Comparison of ENCODE assay signal across 9 mouse cellular contexts in genomic region chr3:156999177-156999808, GRCm38 (mm10).
DNase-seq lines count a peak whose midpoint lies in the region; ATAC-seq and TF ChIP-seq lines count a peak whose summit lies in the region.
"Had no signal": no experiment of that assay in that cellular context is flagged by ENCODE, and none has a peak within 500 bp of the region (broad histone marks: within the 10 kb centered on the region; RNA-seq: fewer than 3 reads in every experiment).

No protein-coding gene starts in this region.

- H3K9me3 ChIP-seq in liver, embryonic 11.5 days (ENCODE audit: control insufficient read depth, low read length) = peaks cover 2% of the 10 kb centered on the region; the same call in 1 of the 2 replicates
- no peaks in the 10 kb centered on the region for H3K9me3 ChIP-seq in stomach, embryonic 16.5 days (replicated peaks; ENCODE audit: control insufficient read depth, low read length)
- H3K9me3 ChIP-seq: limb, embryonic 15.5 days had no signal

- no peaks in the 10 kb centered on the region for H3K79me2 ChIP-seq in liver, adult 2 months (ENCODE audit: control insufficient read depth, insufficient read depth, low read length)

- intact Hi-C loops in left cerebral cortex, postnatal 14 days (cut with DNase I) = no loop called here

- no peaks in the 10 kb centered on the region for H3K36me3 ChIP-seq in liver, adult 2 months (ENCODE audit: control insufficient read depth, insufficient read depth, low read length)
- no peaks in the 10 kb centered on the region for H3K36me3 ChIP-seq in liver, embryonic 11.5 days (ENCODE audit: control insufficient read depth, insufficient read depth, low read length)
- no peaks in the 10 kb centered on the region for H3K36me3 ChIP-seq in stomach, embryonic 16.5 days (ENCODE audit: control insufficient read depth, insufficient read depth, low read length)
- H3K36me3 ChIP-seq: limb, embryonic 15.5 days had no signal

- no peak for TF ChIP-seq CTCF in liver, adult 2 months (IDR thresholded peaks at IDR 0.05; ENCODE audit: low read depth, low read length)

- TF ChIP-seq POLR2A in liver, adult 2 months (IDR thresholded peaks at IDR 0.05; ENCODE audit: extremely low read depth, insufficient read depth, low read length) = no peak

- no peaks in the 10 kb centered on the region for H3K27me3 ChIP-seq in liver, adult 2 months (ENCODE audit: control insufficient read depth, insufficient read depth, low read length)
- no peaks in the 10 kb centered on the region for H3K27me3 ChIP-seq in liver, embryonic 11.5 days (replicated peaks; ENCODE audit: control insufficient read depth, insufficient read depth, low read length)
- H3K27me3 ChIP-seq in stomach, embryonic 16.5 days (ENCODE audit: control insufficient read depth, insufficient read depth, low read length) = no peaks in the 10 kb centered on the region
- H3K27me3 ChIP-seq: limb, embryonic 15.5 days had no signal

- peak; percentile 13 for DNase-seq in liver, adult 2 months (ENCODE audit: extremely low read depth, low read depth, low spot score)
- DNase-seq in liver, embryonic 11.5 days (ENCODE audit: low spot score) = no peak
- peak; percentile 8 to 16 for DNase-seq in frontal cortex, postnatal 10 days (ENCODE audit: low spot score in 2 of 2)
- peak; percentile 52 for DNase-seq in left cerebral cortex, postnatal 14 days (ENCODE audit: low spot score in 2 of 2)
- DNase-seq in thymus, postnatal 4 days = no peak
- no peak for DNase-seq in cerebellum, adult 9-11 months

- no peak overlapping the region for H3K27ac ChIP-seq in liver, adult 2 months (replicated peaks; ENCODE audit: insufficient read depth, low read depth, low read length)
- no peak overlapping the region for H3K27ac ChIP-seq in liver, embryonic 11.5 days (ENCODE audit: low read depth, low read length)
- no peak overlapping the region for H3K27ac ChIP-seq in stomach, embryonic 16.5 days (ENCODE audit: low read length)
- H3K27ac ChIP-seq: limb, embryonic 15.5 days had no signal

- no peak overlapping the region for H3K4me3 ChIP-seq in liver, adult 2 months (ENCODE audit: insufficient read depth, low read depth, low read length)
- no peak overlapping the region for H3K4me3 ChIP-seq in liver, embryonic 11.5 days (ENCODE audit: low read depth, low read length)
- H3K4me3 ChIP-seq in stomach, embryonic 16.5 days (replicated peaks; ENCODE audit: low read length) = no peak overlapping the region
- H3K4me3 ChIP-seq: erythroblast, embryonic 14.5 days; limb, embryonic 15.5 days had no signal

- ATAC-seq in liver, embryonic 11.5 days (replicated peaks; ENCODE audit: low FRiP score) = no peak
- ATAC-seq in stomach, embryonic 16.5 days (ENCODE audit: insufficient read depth, low FRiP score) = peak; percentile 89; the same call in 1 of the 2 replicates

- H3K4me1 ChIP-seq in liver, adult 2 months (ENCODE audit: control insufficient read depth, insufficient read depth, low read length) = no peaks in the 10 kb centered on the region; the same call in 1 of the 2 replicates
- H3K4me1 ChIP-seq in liver, embryonic 11.5 days (replicated peaks; ENCODE audit: control insufficient read depth, insufficient read depth, low read length) = no peaks in the 10 kb centered on the region
- peaks cover 10% of the 10 kb centered on the region for H3K4me1 ChIP-seq in stomach, embryonic 16.5 days (ENCODE audit: control insufficient read depth, insufficient read depth, low read length)
- H3K4me1 ChIP-seq: limb, embryonic 15.5 days had no signal

- H3K4me2 ChIP-seq in liver, embryonic 11.5 days = no peak overlapping the region
- H3K4me2 ChIP-seq in stomach, embryonic 16.5 days (ENCODE audit: low read depth, low read length) = no peak overlapping the region
- H3K4me2 ChIP-seq: limb, embryonic 15.5 days had no signal

- H3K9ac ChIP-seq in liver, adult 2 months (ENCODE audit: low read depth, low read length) = no peak overlapping the region
- H3K9ac ChIP-seq in liver, embryonic 11.5 days (ENCODE audit: low read depth, low read length) = no peak overlapping the region
- no peak overlapping the region for H3K9ac ChIP-seq in stomach, embryonic 16.5 days (ENCODE audit: low read length)
- H3K9ac ChIP-seq: limb, embryonic 15.5 days had no signal

- 35% methylated on average over 5 of the region's 5 CpGs for WGBS in liver, adult 2 months
- 72% methylated on average over 5 of the region's 5 CpGs for WGBS in liver, embryonic 11.5 days
- 53% methylated on average over 5 of the region's 5 CpGs for WGBS in stomach, embryonic 16.5 days

Comparison
In these comparisons a context has a peak if more than half of its experiments do, and no peak if none do; other contexts are left out.
1. DNase-seq: peak in liver, adult 2 months (single experiment), frontal cortex, postnatal 10 days (2 of 2) and left cerebral cortex, postnatal 14 days (2 of 2); none in liver, embryonic 11.5 days (single experiment), thymus, postnatal 4 days (single experiment) and cerebellum, adult 9-11 months (single experiment).